Mouse (Mus musculus) splenic B cell, adult 2 months (primary cell): ENCODE measurements around the gene H2al1e.
"Not testable (repeated sequence)": the region's sequence is repeated elsewhere in the genome, so short reads cannot be mapped to it uniquely, and the experiment has no call there.

Experiments used
- DNase-seq: peaks from one replicate; pipeline ENCODE4 v3.0.0-alpha.2; 2011; ENCODE audit warnings: low read depth, low spot score
- H3K27me3 ChIP-seq: 2 replicates; pipeline ENCODE4 v1.6.1; 2012; ENCODE audit warnings: mild to moderate bottlenecking, low read length, moderate library complexity, mixed read lengths; ENCODE audit not compliant: control insufficient read depth, poor library complexity, insufficient read depth, severe bottlenecking
- H3K36me3 ChIP-seq: 2 replicates; pipeline ENCODE4 v1.6.1; 2012; ENCODE audit warnings: mild to moderate bottlenecking, low read length, moderate library complexity, mixed read lengths; ENCODE audit not compliant: control insufficient read depth, poor library complexity, insufficient read depth, severe bottlenecking

H2al1e gene

DNA sequence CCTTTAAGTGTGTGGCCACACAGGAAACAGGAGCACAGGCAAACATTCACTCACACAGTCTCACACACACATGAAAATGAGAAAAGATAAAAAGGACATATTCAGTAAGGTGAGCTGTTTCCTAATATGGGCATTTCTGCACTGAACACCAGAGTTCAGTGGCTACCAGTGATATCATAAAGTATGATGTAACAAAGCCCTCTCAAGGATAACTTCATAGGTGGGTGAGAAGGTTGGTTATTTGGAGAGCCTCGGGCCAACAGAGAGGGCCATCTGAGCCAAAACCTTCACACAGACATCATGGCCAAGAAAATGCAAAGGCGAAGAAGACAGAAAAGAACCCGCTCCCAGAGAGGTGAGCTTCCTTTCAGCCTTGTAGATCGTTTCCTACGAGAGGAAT, 12.6 kb downstream of the H2al1e start, which contains the start of gene H2al1i:
Gene H2al1i, plus strand, starts transcription at position 301 of the 400 bp plus-strand sequence.
- H3K27me3 ChIP-seq, H3K36me3 ChIP-seq, DNase-seq: not testable (repeated sequence)

DNA sequence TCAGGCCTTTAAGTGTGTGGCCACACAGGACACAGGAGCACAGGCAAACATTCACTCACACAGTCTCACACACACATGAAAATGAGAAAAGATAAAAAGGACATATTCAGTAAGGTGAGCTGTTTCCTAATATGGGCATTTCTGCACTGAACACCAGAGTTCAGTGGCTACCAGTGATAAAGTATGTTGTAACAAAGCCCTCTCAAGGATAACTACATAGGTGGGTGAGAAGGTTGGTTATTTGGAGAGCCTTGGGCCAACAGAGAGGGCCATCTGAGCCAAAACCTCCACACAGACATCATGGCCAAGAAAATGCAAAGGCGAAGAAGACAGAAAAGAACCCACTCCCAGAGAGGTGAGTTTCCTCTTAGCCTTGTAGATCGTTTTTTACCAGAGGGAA, 15.8 kb downstream of the H2al1e start, which contains the start of gene H2al1j:
Gene H2al1j, plus strand, starts transcription at position 301 of the 400 bp plus-strand sequence.
- not testable (repeated sequence) for H3K27me3 ChIP-seq, H3K36me3 ChIP-seq, DNase-seq

DNA sequence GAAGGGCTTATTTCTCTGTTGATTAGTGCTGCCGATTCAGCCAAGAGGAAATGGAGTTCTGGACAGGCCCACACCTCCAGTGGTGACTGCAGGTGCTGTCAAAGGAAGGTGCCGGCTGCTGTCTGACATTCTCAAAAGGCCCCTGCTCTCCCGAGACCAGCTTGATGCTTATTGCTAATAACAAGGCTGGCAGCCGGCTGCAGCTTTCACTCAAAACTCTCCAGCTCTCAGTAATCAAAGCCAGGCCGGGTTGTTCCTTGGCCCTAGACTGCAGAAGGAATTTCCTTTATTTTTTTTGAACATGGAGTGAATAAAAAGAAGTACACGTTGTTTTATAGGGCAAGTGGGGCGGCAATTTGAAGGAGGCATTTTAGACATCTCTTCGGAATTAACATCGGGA, 34.0 kb downstream of the H2al1e start:
- Histone ChIP-seq H3K36me3 (no peaks in the 10 kb centered on the region), H3K27me3 (no peaks in the 10 kb centered on the region)
- DNase-seq = no peak

DNA sequence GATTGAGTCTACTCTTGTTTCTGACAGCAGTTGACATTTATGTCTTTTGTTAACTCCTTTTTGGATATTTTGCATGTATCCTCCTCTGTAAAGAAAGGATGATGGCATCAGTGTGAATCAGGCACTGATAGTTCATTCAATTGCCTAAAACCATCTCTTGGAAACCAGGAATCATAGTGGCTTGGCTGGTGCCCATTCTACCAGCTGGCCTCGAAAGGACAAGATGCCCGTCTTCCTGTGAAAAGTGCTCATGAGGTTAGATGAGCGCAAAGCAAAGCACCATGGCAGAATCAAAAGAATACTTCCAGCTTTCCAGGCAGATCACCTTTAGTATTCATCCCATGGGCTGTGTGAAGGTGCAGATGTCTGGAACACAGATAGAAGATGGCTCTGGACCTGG, 35.0 kb downstream of the H2al1e start:
- Histone ChIP-seq H3K36me3 (no peaks in the 10 kb centered on the region), H3K27me3 (no peaks in the 10 kb centered on the region)
- no peak for DNase-seq

DNA sequence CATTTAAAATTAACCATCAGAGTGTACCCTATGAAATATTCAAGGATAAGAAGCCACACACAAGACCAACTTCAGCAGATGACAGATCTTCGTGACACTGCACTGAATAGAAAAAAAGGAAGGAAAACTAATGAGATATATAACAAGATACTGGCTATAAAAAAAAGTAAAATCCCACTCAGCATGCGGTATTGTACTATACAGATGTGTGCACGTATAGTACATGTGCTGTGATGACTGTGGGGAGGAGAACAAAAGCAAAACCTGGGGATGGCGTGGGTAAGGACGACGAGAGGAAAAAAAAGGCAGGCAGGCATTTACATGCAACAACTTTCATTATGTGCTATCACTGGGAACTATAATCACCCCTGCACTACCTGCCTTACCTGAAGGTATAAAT, 49.1 kb downstream of the H2al1e start:
- DNase-seq = no peak
- no peaks in the 10 kb centered on the region for H3K36me3 ChIP-seq
- H3K27me3 ChIP-seq = no peaks in the 10 kb centered on the region

DNA sequence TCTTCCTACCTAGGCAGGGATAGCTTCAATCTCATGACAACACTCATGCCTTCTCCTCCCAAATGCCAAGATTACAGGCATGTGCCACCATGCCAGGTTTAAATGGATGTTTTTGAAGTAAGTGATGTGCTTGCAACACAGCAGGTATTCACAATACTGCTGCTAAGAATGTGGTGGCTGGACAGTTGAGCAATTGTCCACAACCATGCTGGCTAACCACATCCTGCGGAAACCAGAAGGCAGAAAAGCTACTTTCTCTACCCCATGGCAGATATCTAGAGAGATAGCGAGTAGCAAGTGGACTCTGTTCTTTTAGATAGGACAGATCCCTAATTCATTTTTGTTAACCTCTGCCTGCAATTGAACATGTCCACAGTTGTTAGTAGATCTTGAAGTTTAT, 49.5 kb downstream of the H2al1e start:
- no peaks in the 10 kb centered on the region for H3K36me3 ChIP-seq
- no peak for DNase-seq

More for the DNA sequence above, 49.5 kb downstream of the H2al1e start:
- no peaks in the 10 kb centered on the region for H3K27me3 ChIP-seq
